Mouse (Mus musculus) embryo, embryonic 10.5 days (tissue): ENCODE measurements around the gene Gab2.
A peak's percentile ranks its signal among the peaks of the same experiment; 100 is the strongest.

Experiments
- DNase-seq: peaks from one replicate; pipeline ENCODE4 v3.0.0-alpha.2; 2015; ENCODE audit warnings: low spot score

The Gab2 gene

GRCm38 (mm10) chr7:97315656-97316055, 234.3 kb downstream of the Gab2 start:
- DNase-seq, result no peak

DNA sequence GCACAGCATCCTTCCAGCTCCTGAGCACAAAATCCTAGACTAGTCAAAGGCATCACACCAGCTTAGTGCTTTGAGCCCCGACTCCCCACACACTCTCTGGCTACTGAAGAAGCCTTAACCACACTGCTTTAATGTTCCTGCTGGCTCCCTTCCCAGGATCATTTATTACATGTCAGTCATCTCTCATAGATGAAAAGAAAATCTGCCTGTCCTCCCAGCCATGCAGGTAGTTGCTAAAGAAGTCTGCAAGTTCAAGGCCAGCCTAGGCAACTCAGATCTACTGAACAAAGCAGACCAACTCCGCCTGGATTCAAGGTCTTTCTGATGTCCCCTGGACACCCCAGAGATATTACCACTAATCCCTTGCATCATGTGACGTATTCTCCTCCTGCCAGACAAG, 236.3 kb downstream of the Gab2 start:
- DNase-seq, result no peak

GRCm38 (mm10) chr7:97324342-97324741, 243.0 kb downstream of the Gab2 start:
- no peak for DNase-seq

GRCm38 (mm10) chr7:97325156-97325985, 244.0 kb downstream of the Gab2 start:
- no peak for DNase-seq

DNA sequence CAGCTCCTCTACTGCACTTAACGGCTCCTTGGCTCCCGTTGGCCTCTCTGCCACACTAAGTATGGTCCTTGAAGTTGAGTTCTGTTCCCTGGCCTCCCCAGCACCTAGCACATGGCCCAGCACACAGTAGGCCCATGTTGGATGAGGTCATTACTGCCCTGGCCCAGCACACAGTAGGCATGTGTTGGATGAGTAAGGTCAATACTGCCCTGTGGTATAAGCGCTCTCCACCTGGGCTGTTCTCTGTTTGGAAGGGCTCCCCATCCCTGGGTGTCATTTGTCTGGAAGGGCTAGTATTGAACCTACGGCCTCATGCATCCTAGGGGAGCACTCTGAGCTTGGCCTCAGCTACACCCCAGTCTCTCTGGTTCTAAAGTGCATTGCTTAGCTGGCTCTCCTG, 246.0 kb downstream of the Gab2 start:
- DNase-seq, result no peak

DNA sequence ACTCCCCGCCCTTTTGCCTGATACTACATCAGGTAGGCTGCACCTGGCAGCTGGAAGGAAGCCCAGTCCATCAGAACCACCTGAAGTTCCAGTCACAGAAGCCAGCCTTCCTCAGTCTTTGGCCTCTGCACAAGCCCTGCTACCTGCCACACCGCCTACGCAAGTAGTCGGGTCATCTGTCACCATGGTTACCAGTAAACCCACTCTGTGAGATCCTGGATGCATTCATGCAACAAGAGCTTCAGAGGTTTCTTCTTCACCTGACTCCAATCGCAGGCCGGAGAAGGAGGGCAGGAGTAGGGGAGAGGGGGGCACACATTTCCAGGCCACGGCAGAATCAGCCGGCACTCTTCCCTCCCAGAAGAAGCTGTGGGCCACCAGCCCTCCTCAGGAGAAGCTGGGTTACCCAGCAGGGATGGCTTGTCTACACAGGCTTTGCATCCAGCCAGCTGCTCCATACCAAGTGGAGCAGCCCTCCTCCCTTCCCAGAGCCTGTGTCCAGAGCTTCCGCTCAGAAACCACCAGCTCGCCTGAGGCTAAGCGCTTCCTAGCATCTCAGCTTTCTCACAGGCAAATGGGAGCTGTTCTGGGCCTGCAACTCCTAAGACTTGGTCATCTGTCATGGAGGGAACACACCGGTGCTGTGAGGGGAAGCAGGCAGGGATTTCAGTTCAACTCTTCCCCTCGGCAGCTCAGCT, 247.7 kb downstream of the Gab2 start:
- DNase-seq, result no peak

DNA sequence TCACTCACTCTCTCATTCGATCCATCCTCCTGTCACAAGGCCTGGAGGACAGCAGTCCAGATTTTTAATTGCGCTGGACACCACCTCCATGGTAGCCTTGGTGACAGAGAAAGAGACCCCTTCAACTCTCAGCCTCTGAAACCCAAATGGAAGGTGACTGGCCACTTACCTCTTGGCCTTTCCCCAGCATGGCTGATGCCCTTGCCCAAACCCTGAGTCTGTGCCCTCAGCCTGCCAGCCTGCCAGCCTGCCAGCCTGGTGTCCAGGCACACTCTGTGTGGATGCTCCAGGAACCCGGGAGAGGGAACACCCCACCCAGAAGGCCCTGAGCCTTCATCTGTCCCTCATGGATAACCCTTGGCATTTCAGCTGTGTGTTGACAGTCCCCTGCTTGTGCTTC, 248.3 kb downstream of the Gab2 start:
- no peak for DNase-seq

- DNase-seq, result no peak
Measured at GRCm38 (mm10) chr7:97330931-97331645, 249.7 kb downstream of the Gab2 start.

GRCm38 (mm10) chr7:97331726-97332666, 250.6 kb downstream of the Gab2 start, which contains the start of the genes Usp35 and Kctd21:
Gene Usp35, minus strand, starts transcription at chr7:97332020.
Gene Kctd21, plus strand, starts transcription at chr7:97332327.
- peak; percentile 96 for DNase-seq

DNA sequence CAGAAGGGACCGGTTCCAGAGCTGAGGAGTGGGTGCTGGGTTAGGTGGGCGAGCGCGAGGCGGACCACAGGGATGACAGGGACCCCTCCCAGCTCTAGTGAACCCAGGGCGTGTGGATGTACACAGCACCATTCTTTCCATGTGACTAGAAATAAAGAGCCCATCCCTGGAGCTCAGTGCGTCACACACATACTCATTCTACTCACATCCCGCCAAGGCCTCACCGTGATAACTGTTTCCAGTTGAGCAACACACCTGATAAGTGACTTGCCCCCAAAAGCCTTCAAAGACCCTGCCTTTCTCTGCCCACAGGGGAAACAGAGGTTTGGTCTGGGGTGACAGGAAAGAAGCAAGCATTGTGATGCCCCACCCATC, 251.3 kb downstream of the Gab2 start:
- no peak for DNase-seq

DNA sequence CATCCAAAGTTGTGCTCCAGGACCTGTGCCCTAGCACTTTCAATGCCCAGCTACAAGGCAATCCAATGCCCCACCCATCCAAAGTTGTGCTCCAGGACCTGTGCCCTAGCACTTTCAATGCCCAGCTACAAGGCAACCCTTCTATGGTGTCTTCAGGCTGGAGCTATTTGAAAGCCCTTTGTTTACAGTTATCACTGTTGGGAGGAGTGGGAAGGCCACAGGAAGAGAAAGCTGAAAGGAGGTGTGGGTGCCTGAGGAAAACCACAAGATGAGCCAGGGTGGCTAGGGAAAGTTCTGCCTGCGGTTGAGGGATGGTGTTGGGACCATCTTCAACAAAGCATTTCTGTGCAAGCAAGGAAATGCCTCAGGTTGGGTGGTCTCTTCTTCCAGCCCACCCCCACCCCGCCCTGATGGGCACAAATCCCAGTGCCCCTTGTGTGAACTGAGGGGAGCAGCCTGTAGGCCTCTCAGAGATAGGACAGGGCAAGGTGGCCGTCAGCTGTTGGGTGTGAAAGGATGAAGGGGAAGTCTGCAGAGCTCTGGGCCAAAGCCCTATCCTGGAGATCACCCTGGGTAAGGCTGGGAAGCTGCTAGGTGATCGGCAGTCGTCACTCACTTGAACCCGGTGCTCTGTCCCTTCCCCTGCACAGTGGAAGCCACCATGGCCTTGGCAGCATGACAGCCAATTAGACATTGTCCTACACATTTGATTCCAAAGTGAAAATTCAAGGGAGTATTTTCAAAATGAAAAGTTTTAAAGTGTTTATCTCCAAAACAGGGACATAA, 251.9 kb downstream of the Gab2 start:
- no peak for DNase-seq

DNA sequence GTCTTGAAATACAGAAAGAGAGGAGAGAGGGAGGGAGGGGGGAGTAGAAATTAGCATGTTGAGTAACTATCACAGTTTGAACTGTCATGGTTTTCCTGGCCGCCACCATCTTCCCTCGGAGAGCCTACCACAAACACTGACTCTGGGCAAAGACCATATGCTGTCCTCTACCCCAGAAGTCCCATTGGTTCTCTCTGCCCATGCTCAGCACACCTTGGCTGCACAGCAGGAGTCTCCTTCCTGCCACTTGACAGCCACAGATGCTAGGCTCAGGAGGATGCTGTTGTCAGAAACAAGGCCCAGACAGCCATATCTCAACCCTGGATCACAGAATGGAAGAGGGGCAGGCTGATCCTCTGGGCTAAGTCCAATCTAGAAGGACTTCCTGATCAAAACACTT, 253.0 kb downstream of the Gab2 start:
- DNase-seq, result no peak

- no peak for DNase-seq
Measured at GRCm38 (mm10) chr7:97336678-97337077, 255.3 kb downstream of the Gab2 start.

DNA sequence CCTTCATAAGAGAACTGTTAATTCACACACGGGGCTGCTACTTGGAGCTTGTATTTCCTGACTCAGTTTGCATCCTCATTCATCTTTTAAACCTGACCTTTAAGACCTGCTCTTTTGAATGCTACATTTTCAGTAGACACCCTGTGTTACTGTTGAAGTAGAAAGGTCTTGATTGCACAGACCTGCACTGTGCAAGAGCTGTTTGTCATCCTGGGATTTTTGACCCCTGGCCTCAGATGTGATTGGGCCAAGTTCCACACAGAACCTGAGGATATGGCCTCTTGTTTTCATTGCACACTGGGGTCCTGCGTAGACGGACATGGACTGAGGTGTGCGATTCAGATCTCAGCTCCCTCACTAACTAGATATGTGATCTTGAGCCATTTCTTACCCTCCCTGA, 257.2 kb downstream of the Gab2 start:
- DNase-seq, result no peak

- no peak for DNase-seq
Measured at GRCm38 (mm10) chr7:97339623-97340022, 258.2 kb downstream of the Gab2 start.

GRCm38 (mm10) chr7:97340907-97341849, 259.8 kb downstream of the Gab2 start:
- no peak for DNase-seq

DNA sequence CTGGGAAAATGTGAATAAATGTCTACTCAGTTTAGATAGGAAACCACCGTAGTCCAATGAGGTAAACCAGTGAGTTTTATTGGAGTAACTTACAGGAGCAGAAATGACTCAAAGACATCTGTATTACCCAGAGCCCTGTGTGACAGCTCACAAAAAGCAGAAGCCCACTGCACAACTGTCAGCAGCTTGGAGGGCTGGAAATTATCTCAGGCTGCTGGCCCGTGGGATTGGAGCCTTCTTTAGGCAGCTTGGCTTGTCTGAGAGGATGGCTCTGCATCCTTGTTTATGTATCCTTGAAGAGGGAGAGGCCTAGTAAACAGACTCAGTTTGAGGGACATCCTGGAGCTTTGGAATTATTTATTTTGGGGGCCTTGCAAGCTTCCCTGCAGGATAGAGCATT, 261.6 kb downstream of the Gab2 start:
- DNase-seq, result no peak

GRCm38 (mm10) chr7:97344655-97345054, 263.3 kb downstream of the Gab2 start:
- no peak for DNase-seq

DNA sequence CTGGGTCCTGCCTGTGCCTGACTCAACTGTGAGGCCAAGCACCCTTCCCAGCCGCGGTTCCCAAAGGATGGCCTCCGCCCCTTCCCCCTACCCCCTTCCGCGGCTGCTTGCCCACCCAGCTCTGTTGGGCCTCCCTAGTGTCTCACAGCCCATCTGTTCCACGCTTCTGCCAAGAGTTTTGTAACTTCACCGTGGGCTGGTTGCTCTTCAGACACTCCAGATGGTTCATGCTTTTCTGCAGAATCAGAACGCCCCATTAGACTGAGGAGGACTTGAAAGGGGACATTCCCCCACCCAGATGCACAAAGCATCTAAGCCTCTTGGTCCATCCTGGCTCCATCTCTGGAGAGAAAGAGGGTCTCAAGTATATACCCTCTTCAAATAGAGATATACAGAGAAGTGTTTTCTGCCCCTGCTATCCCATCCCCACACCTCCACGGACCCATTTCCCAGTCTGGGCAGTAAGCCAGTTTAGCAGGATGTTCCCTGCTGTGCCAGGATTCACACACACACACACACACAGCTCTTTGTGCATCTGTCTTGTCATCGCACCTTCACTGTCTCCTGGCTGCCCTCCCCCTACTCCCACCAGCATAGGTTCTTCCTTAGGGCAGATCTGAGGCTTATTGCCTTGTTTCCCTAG, 264.0 kb downstream of the Gab2 start:
- no peak for DNase-seq
